Mouse (Mus musculus): ENCODE results near the gene Fbxw7. TPM values are rescaled to one million over a fixed set of nuclear protein-coding genes. Genes with fewer than 3 reads are reported as not detected.

Fbxw7 gene
- polyA plus RNA-seq, 1 experiment from 2014 or later: 26.0 TPM

- no peak overlapping the region for H3K9ac ChIP-seq
- WGBS: 57% methylated on average over 1 of the region's 1 CpGs
- no peak overlapping the region for H3K4me3 ChIP-seq (replicated peaks)
- H3K27ac ChIP-seq: no peak overlapping the region
- H3K27me3 ChIP-seq: no peaks in the 10 kb centered on the region
- peaks cover 3% of the 10 kb centered on the region; the same call in 1 of the 2 replicates for H3K4me1 ChIP-seq
- no peaks in the 10 kb centered on the region for H3K9me3 ChIP-seq
- H3K4me2 ChIP-seq: no peak overlapping the region
- ATAC-seq (ENCODE audit: low FRiP score): no peak
- H3K36me3 ChIP-seq (replicated peaks): no peaks in the 10 kb centered on the region
Measured at GRCm38 (mm10) chr3:84914284-84914683, 99.2 kb downstream of the Fbxw7 start.

GRCm38 (mm10) chr3:84917903-84918679 is 103.0 kb downstream of the Fbxw7 start:
- 84% methylated on average over 9 of the region's 9 CpGs for WGBS

GRCm38 (mm10) chr3:84921704-84922420 is 106.8 kb downstream of the Fbxw7 start:
- ATAC-seq (ENCODE audit: low FRiP score): no peak
- Histone ChIP-seq H3K9me3 (no peaks in the 10 kb centered on the region), H3K36me3 (replicated peaks) (no peaks in the 10 kb centered on the region), H3K27ac (no peak overlapping the region), H3K4me2 (no peak overlapping the region), H3K9ac (no peak overlapping the region), H3K27me3 (no peaks in the 10 kb centered on the region), H3K4me3 (replicated peaks) (no peak overlapping the region), H3K4me1 (no peaks in the 10 kb centered on the region; the same call in 1 of the 2 replicates)
- WGBS: 78% methylated on average over 6 of the region's 6 CpGs

More at GRCm38 (mm10) chr3:84917903-84918679, 103.0 kb downstream of the Fbxw7 start:
- no peaks in the 10 kb centered on the region for H3K36me3 ChIP-seq (replicated peaks)
- no peak for ATAC-seq (ENCODE audit: low FRiP score)
- no peak overlapping the region for H3K9ac ChIP-seq
- no peak overlapping the region for H3K4me2 ChIP-seq
- H3K27me3 ChIP-seq: no peaks in the 10 kb centered on the region
- H3K27ac ChIP-seq: no peak overlapping the region
- no peaks in the 10 kb centered on the region for H3K4me1 ChIP-seq
- no peaks in the 10 kb centered on the region for H3K9me3 ChIP-seq
- H3K4me3 ChIP-seq (replicated peaks): no peak overlapping the region

GRCm38 (mm10) chr3:84923256-84923655 is 108.2 kb downstream of the Fbxw7 start:
- Histone ChIP-seq H3K9ac (no peak overlapping the region), H3K4me2 (no peak overlapping the region), H3K9me3 (no peaks in the 10 kb centered on the region), H3K4me1 (no peaks in the 10 kb centered on the region; the same call in 1 of the 2 replicates), H3K4me3 (replicated peaks) (no peak overlapping the region), H3K27ac (no peak overlapping the region), H3K27me3 (no peaks in the 10 kb centered on the region), H3K36me3 (replicated peaks) (no peaks in the 10 kb centered on the region)
- 87% methylated on average over 1 of the region's 1 CpGs for WGBS
- ATAC-seq (ENCODE audit: low FRiP score): no peak

DNA sequence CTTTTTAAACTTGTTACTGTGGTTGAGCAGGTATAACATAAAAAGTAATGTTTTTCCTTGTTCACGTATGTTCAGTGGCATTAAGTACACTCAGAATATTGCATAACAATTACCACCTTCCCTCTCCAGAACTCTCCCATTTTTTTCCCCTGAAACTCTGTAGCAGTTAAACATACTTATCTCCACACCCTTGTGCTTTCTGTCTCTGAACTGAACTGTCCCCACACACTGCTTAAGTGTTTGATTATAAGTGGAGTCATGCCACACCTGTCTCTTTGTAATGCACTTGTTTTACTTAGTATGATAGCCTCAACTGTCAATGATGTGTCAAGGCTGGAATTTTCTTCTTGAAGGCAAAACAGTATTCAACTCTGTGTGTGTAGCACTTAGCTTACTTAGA is 108.6 kb downstream of the Fbxw7 start:
- 88% methylated on average over 1 of the region's 1 CpGs for WGBS
- Histone ChIP-seq H3K4me1 (no peaks in the 10 kb centered on the region; the same call in 1 of the 2 replicates), H3K4me3 (replicated peaks) (no peak overlapping the region), H3K27me3 (no peaks in the 10 kb centered on the region), H3K9ac (no peak overlapping the region), H3K36me3 (replicated peaks) (no peaks in the 10 kb centered on the region), H3K4me2 (no peak overlapping the region), H3K27ac (no peak overlapping the region), H3K9me3 (no peaks in the 10 kb centered on the region)
- no peak for ATAC-seq (ENCODE audit: low FRiP score)

DNA sequence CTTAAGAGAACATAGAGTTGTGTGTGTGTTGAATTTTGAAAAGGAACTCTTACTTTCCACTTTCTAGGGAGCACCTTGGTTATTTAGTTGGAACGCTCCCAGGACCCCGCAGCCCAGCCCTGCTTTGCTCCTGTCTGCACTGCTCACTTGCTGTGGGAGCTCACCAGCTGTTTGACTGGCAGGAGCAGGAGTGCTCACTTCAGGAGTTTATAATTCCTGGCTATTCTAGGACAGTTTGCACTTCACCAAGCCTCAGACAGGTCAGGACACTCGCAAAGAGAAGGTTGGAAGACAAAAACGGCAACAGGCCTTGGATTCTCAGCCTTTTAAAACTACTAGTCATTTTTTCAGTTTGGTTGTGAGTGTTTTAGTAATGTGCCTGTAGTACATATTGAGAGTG is 110.2 kb downstream of the Fbxw7 start:
- 85% methylated on average over 4 of the region's 4 CpGs for WGBS
- no peaks in the 10 kb centered on the region for H3K9me3 ChIP-seq
- no peak overlapping the region for H3K4me3 ChIP-seq (replicated peaks)
- ATAC-seq (ENCODE audit: low FRiP score): no peak
- H3K9ac ChIP-seq: no peak overlapping the region
- H3K4me1 ChIP-seq: no peaks in the 10 kb centered on the region; the same call in 1 of the 2 replicates
- no peaks in the 10 kb centered on the region for H3K36me3 ChIP-seq (replicated peaks)
- no peak overlapping the region for H3K4me2 ChIP-seq
- H3K27me3 ChIP-seq: no peaks in the 10 kb centered on the region
- no peak overlapping the region for H3K27ac ChIP-seq

DNA sequence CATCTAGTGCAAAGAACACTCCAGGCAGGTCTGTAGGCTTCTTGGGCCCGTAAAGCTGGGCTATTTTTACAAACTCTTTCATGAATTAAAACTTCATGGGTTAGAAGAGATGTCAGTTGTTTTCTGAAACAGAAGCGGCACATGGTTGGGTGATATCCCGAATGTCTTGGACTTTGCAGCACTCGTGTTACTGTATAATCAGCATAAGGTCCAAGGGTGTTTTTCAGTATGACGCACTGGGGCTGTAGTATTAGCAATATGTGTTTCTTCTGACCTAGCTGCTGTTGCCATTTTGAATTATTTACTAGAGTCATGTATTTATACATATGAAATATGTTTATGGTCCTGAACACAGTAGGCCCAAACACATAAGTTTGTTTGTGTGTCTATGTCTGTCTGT is 111.1 kb downstream of the Fbxw7 start:
- Histone ChIP-seq H3K4me1 (no peaks in the 10 kb centered on the region; the same call in 1 of the 2 replicates), H3K4me3 (replicated peaks) (no peak overlapping the region), H3K27ac (no peak overlapping the region), H3K9me3 (no peaks in the 10 kb centered on the region), H3K36me3 (replicated peaks) (no peaks in the 10 kb centered on the region), H3K4me2 (no peak overlapping the region), H3K9ac (no peak overlapping the region), H3K27me3 (no peaks in the 10 kb centered on the region)
- no peak for ATAC-seq (ENCODE audit: low FRiP score)
- 91% methylated on average over 5 of the region's 5 CpGs for WGBS

GRCm38 (mm10) chr3:84927168-84927794 is 112.2 kb downstream of the Fbxw7 start:
- Histone ChIP-seq H3K4me2 (no peak overlapping the region), H3K4me1 (no peaks in the 10 kb centered on the region; the same call in 1 of the 2 replicates), H3K36me3 (replicated peaks) (no peaks in the 10 kb centered on the region), H3K27me3 (no peaks in the 10 kb centered on the region), H3K4me3 (replicated peaks) (no peak overlapping the region), H3K27ac (no peak overlapping the region), H3K9ac (no peak overlapping the region), H3K9me3 (no peaks in the 10 kb centered on the region)
- ATAC-seq (ENCODE audit: low FRiP score): no peak
- 83% methylated on average over 8 of the region's 8 CpGs for WGBS

GRCm38 (mm10) chr3:84927901-84928300 is 112.8 kb downstream of the Fbxw7 start:
- no peak overlapping the region for H3K4me2 ChIP-seq
- no peaks in the 10 kb centered on the region for H3K27me3 ChIP-seq
- H3K4me1 ChIP-seq: no peaks in the 10 kb centered on the region; the same call in 1 of the 2 replicates
- H3K36me3 ChIP-seq (replicated peaks): no peaks in the 10 kb centered on the region
- no peak overlapping the region for H3K27ac ChIP-seq
- 85% methylated on average over 2 of the region's 2 CpGs for WGBS
- H3K4me3 ChIP-seq (replicated peaks): no peak overlapping the region
- no peaks in the 10 kb centered on the region for H3K9me3 ChIP-seq
- no peak overlapping the region for H3K9ac ChIP-seq
- no peak for ATAC-seq (ENCODE audit: low FRiP score)

DNA sequence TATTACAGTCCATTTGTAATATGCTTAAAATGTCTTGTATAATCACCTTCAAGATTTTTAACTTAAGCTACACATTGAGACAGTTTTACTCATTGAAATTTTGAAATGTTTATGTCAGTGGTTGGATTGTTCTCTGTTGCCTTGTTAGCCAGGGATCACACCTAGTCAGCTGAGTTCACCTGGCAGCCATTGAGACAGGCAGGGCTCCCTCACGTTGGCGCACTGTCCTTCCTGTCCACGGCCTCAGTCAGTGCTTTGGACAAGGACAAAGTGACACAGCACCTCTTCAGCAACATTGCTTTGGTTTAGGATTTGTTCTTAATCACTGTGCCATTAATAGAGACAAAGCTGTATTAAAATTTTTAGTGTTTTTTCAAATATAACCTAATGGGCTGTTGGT is 114.1 kb downstream of the Fbxw7 start:
- Histone ChIP-seq H3K27me3 (no peaks in the 10 kb centered on the region), H3K4me2 (no peak overlapping the region), H3K27ac (no peak overlapping the region), H3K4me3 (replicated peaks) (no peak overlapping the region), H3K9ac (no peak overlapping the region), H3K9me3 (no peaks in the 10 kb centered on the region), H3K36me3 (replicated peaks) (no peaks in the 10 kb centered on the region), H3K4me1 (no peaks in the 10 kb centered on the region; the same call in 1 of the 2 replicates)
- 97% methylated on average over 3 of the region's 3 CpGs for WGBS
- ATAC-seq (ENCODE audit: low FRiP score): no peak

DNA sequence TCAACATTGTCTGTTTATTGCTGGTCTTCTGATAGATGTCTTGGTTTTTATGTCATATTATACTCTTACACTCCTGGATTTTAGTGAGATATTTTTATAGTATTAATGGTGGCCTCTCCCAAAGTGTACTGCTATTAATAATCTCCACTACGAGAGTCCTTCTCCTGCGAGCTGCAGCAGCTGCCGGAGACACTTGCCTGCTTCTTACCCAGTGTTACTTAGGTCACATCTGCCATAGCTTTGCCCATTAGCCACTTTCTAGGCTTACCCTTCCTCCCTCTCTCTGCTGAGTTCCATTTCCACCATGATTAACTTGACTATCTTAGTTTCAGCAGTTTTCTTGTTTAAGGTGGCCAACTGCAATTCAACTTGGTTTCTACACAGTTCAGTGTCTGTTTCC is 115.6 kb downstream of the Fbxw7 start:
- WGBS: 89% methylated on average over 3 of the region's 3 CpGs

DNA sequence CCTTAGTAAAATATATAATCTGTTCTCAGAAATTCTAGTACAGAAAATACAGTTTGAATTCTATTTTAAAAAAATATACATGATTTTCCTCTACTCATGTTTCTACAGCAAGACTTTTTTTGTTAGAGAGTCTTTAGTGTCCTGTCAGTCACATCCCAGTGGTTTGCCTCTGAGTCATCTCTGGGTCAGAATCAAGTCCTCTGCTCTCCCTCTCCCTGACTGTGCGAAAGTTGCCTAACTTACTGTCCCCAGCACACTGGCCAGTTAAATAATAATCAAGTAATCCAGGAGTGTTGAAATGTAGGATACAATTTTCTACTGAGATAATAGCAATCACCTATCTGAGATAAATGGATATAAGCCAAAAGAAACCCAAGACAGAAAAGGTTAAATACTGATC is 120.7 kb downstream of the Fbxw7 start:
- H3K27ac ChIP-seq: no peak overlapping the region
- no peak overlapping the region for H3K4me3 ChIP-seq (replicated peaks)
- H3K9me3 ChIP-seq: no peaks in the 10 kb centered on the region
- H3K4me2 ChIP-seq: no peak overlapping the region
- WGBS: 83% methylated on average over 1 of the region's 1 CpGs
- H3K9ac ChIP-seq: no peak overlapping the region
- no peak for ATAC-seq (ENCODE audit: low FRiP score)
- peaks cover 18% of the 10 kb centered on the region for H3K4me1 ChIP-seq
- H3K36me3 ChIP-seq (replicated peaks): no peaks in the 10 kb centered on the region
- no peaks in the 10 kb centered on the region for H3K27me3 ChIP-seq

More for the DNA sequence above, 115.6 kb downstream of the Fbxw7 start:
- Histone ChIP-seq H3K4me3 (replicated peaks) (no peak overlapping the region), H3K9me3 (no peaks in the 10 kb centered on the region), H3K27me3 (no peaks in the 10 kb centered on the region), H3K36me3 (replicated peaks) (no peaks in the 10 kb centered on the region), H3K4me2 (no peak overlapping the region), H3K9ac (no peak overlapping the region), H3K4me1 (no peaks in the 10 kb centered on the region), H3K27ac (no peak overlapping the region)
- ATAC-seq (ENCODE audit: low FRiP score): no peak
